ENCODE assay signal across 26 mouse cellular contexts in genomic region chr8:11335238-11335637, GRCm38 (mm10). TPM values are rescaled to one million over a fixed set of nuclear protein-coding genes. Genes with fewer than 3 reads are reported as not detected.
DNase-seq lines count a peak whose midpoint lies in the region; ATAC-seq and TF ChIP-seq lines count a peak whose summit lies in the region.
"Had no signal": no experiment of that assay in that cellular context is flagged by ENCODE, and none has a peak within 500 bp of the region (broad histone marks: within the 10 kb centered on the region; RNA-seq: fewer than 3 reads in every experiment).

No protein-coding gene starts in this region.

- H3ac ChIP-seq in C2C12 (ENCODE audit: control insufficient read depth, insufficient read length, low read depth), result no peak overlapping the region

- H3K9ac ChIP-seq in heart, embryonic 16.5 days (ENCODE audit: low read length), result no peak overlapping the region
- no peak overlapping the region for H3K9ac ChIP-seq in hindbrain, embryonic 13.5 days
- H3K9ac ChIP-seq: forebrain, embryonic 13.5 days; hindbrain, embryonic 15.5 days; liver, embryonic 12.5 days; liver, postnatal 0 days; neural tube, embryonic 15.5 days had no signal

- peaks cover 89% of the 10 kb centered on the region for H3K4me1 ChIP-seq in heart, embryonic 10.5 days
- peaks cover 68% of the 10 kb centered on the region for H3K4me1 ChIP-seq in heart, embryonic 16.5 days (ENCODE audit: control insufficient read depth, insufficient read depth, low read length)
- H3K4me1 ChIP-seq in hindbrain, embryonic 13.5 days (replicated peaks), result peaks cover 13% of the 10 kb centered on the region
- H3K4me1 ChIP-seq: hindbrain, embryonic 15.5 days had no signal

- no peaks in the 10 kb centered on the region for H3K36me3 ChIP-seq in heart, embryonic 10.5 days
- no peaks in the 10 kb centered on the region for H3K36me3 ChIP-seq in heart, embryonic 16.5 days (ENCODE audit: control insufficient read depth, insufficient read depth)
- no peaks in the 10 kb centered on the region for H3K36me3 ChIP-seq in C2C12 (ENCODE audit: control insufficient read depth, insufficient read depth)
- no peaks in the 10 kb centered on the region for H3K36me3 ChIP-seq in hindbrain, embryonic 13.5 days
- H3K36me3 ChIP-seq: hindbrain, embryonic 15.5 days; liver, embryonic 12.5 days; neural tube, embryonic 15.5 days had no signal

- no peaks in the 10 kb centered on the region for H3K9me3 ChIP-seq in heart, embryonic 10.5 days
- H3K9me3 ChIP-seq in heart, embryonic 16.5 days (replicated peaks; ENCODE audit: control insufficient read depth, low read length), result no peaks in the 10 kb centered on the region
- H3K9me3 ChIP-seq in hindbrain, embryonic 13.5 days, result no peaks in the 10 kb centered on the region
- H3K9me3 ChIP-seq: forebrain, embryonic 13.5 days; hindbrain, embryonic 15.5 days; liver, embryonic 12.5 days; neural tube, embryonic 15.5 days had no signal

- peaks cover 18% of the 10 kb centered on the region for H3K79me3 ChIP-seq in C2C12 (ENCODE audit: low read depth)

- no peaks in the 10 kb centered on the region for H3K27me3 ChIP-seq in heart, embryonic 10.5 days (ENCODE audit: insufficient read depth, poor library complexity, severe bottlenecking)
- H3K27me3 ChIP-seq in heart, embryonic 16.5 days (ENCODE audit: control insufficient read depth, insufficient read depth, low read length), result no peaks in the 10 kb centered on the region
- H3K27me3 ChIP-seq in C2C12 (ENCODE audit: control insufficient read depth, insufficient read depth, insufficient read length), result no peaks in the 10 kb centered on the region
- no peaks in the 10 kb centered on the region for H3K27me3 ChIP-seq in hindbrain, embryonic 13.5 days
- H3K27me3 ChIP-seq: forebrain, embryonic 13.5 days; hindbrain, embryonic 15.5 days; liver, embryonic 12.5 days; neural tube, embryonic 15.5 days had no signal

- WGBS in heart, embryonic 10.5 days, result 76% methylated on average over 4 of the region's 4 CpGs
- 55% methylated on average over 4 of the region's 4 CpGs for WGBS in heart, embryonic 16.5 days
- 89% methylated on average over 4 of the region's 4 CpGs for WGBS in hindbrain, embryonic 13.5 days

- TF ChIP-seq CTCF in C2C12 (IDR thresholded peaks at IDR 0.05; ENCODE audit: control insufficient read depth, insufficient read depth, insufficient read length), result no peak

- H3K4me3 ChIP-seq in heart, embryonic 10.5 days, result no peak overlapping the region
- H3K4me3 ChIP-seq in heart, embryonic 16.5 days (ENCODE audit: low read length), result no peak overlapping the region
- no peak overlapping the region for H3K4me3 ChIP-seq in C2C12 (ENCODE audit: insufficient read depth, poor library complexity, severe bottlenecking)
- no peak overlapping the region for H3K4me3 ChIP-seq in hindbrain, embryonic 13.5 days
- H3K4me3 ChIP-seq: forebrain, embryonic 13.5 days; hindbrain, embryonic 15.5 days; layer of hippocampus, adult 2 months; liver, embryonic 12.5 days; neural tube, embryonic 15.5 days had no signal

- H3K4me2 ChIP-seq in heart, embryonic 16.5 days (ENCODE audit: low read depth, low read length), result no peak overlapping the region
- no peak overlapping the region for H3K4me2 ChIP-seq in hindbrain, embryonic 13.5 days
- H3K4me2 ChIP-seq: forebrain, embryonic 13.5 days; hindbrain, embryonic 15.5 days; liver, embryonic 12.5 days; neural tube, embryonic 15.5 days had no signal

- no peak for DNase-seq in heart, embryonic 10.5 days (ENCODE audit: low spot score)
- no peak for DNase-seq in heart, adult 11 months
- no peak for DNase-seq in heart, adult 9 months (ENCODE audit: low spot score in 2 of 2)
- DNase-seq: adrenal gland, adult 8-10 months; B cell, adult 2 months; cerebellum, adult 8-10 months; cerebellum, postnatal 25 days; gastrocnemius, postnatal 36 days; kidney, adult 11 months; left cerebral cortex, postnatal 4 days; liver, postnatal 0 days; lung, postnatal 10 days; midbrain, embryonic 14.5 days; retina, postnatal 1 day; right cerebral cortex, postnatal 14 days had no signal

- no peak for ATAC-seq in heart, embryonic 16.5 days (replicated peaks; ENCODE audit: extremely low read depth, insufficient read depth, low FRiP score)
- peak; percentile 33; the same call in 1 of the 2 replicates for ATAC-seq in megakaryocyte progenitor cell, adult 5-6 weeks (replicated peaks; ENCODE audit: poor library complexity)
- no peak for ATAC-seq in hindbrain, embryonic 13.5 days (ENCODE audit: low FRiP score)
- ATAC-seq: forebrain, embryonic 13.5 days; inflammation-experienced regulatory T-cells, adult 6 months; liver, embryonic 12.5 days; liver, postnatal 0 days had no signal

- H3K27ac ChIP-seq in heart, embryonic 10.5 days, result peak overlapping the region; percentile 71
- peak overlapping the region; percentile 71; the same call in 1 of the 2 replicates for H3K27ac ChIP-seq in heart, embryonic 16.5 days (ENCODE audit: low read length)
- no peak overlapping the region for H3K27ac ChIP-seq in hindbrain, embryonic 13.5 days
- H3K27ac ChIP-seq: forebrain, embryonic 13.5 days; hindbrain, embryonic 15.5 days; layer of hippocampus, adult 2 months; liver, embryonic 12.5 days; macrophage; neural tube, embryonic 15.5 days had no signal

- peaks cover 77% of the 10 kb centered on the region for H3K79me2 ChIP-seq in C2C12 (ENCODE audit: control insufficient read depth, insufficient read depth)

TF ChIP-seq in C2C12, 6 proteins besides CTCF, POLR2A, EP300 and RAD21:
- TF ChIP-seq CEBPB (IDR thresholded peaks at IDR 0.05; ENCODE audit: low read depth) (peak; percentile 29), MYOG (IDR thresholded peaks at IDR 0.05; ENCODE audit: control insufficient read depth, extremely low read depth, insufficient read length) (no peak)

RNA-seq across cellular contexts. Expression of gene Col4a1, which starts 22.6 kb away (rescaled TPM):
- polyA plus RNA-seq in heart, embryonic 10.5 days (2016; fragmentation: Nextera tagmentation; extraction: Ambion mirVana), result 143 and 257 TPM in 2 replicates
- polyA plus RNA-seq in heart, embryonic 16.5 days (2015; fragmentation: Nextera tagmentation; extraction: Ambion mirVana), result 213 and 274 TPM in 2 replicates
- polyA plus RNA-seq in C2C12 (2012; fragmentation: generic; extraction: Trizol), result 74.7 TPM
- 0.29 and 0.32 TPM in 2 replicates for total RNA-seq in megakaryocyte progenitor cell, adult 5-6 weeks (2015)
- 0.08 and 1.8 TPM in 2 replicates for total RNA-seq in megakaryocyte progenitor cell, adult 5-6 weeks (2017)
- polyA plus RNA-seq in hindbrain, embryonic 13.5 days (2015; fragmentation: Nextera tagmentation; extraction: Ambion mirVana), result 93.3 and 94.0 TPM in 2 replicates

RNA-seq across cellular contexts. Expression of gene Col4a2, which starts 22.6 kb away (rescaled TPM):
- polyA plus RNA-seq in heart, embryonic 10.5 days (2016; fragmentation: Nextera tagmentation; extraction: Ambion mirVana), result 54.9 and 97.0 TPM in 2 replicates
- polyA plus RNA-seq in heart, embryonic 16.5 days (2015; fragmentation: Nextera tagmentation; extraction: Ambion mirVana), result 80.1 and 105 TPM in 2 replicates
- 68.8 TPM for polyA plus RNA-seq in C2C12 (2012; fragmentation: generic; extraction: Trizol)
- total RNA-seq in megakaryocyte progenitor cell, adult 5-6 weeks (2015), result 0.22 and 0.29 TPM in 2 replicates
- total RNA-seq in megakaryocyte progenitor cell, adult 5-6 weeks (2017), result 0.46 and 0.64 TPM in 2 replicates
- polyA plus RNA-seq in hindbrain, embryonic 13.5 days (2015; fragmentation: Nextera tagmentation; extraction: Ambion mirVana), result 41.6 and 42.4 TPM in 2 replicates
- polyA plus RNA-seq: inflammation-experienced regulatory T-cells, adult 6 months had no signal
